Mouse (Mus musculus): ENCODE measurements around the gene Serinc3.
A peak's percentile ranks its signal among the peaks of the same experiment; 100 is the strongest.
"Not testable (repeated sequence)": the region's sequence is repeated elsewhere in the genome, so short reads cannot be mapped to it uniquely, and the experiment has no call there.

Gene Serinc3

GRCm38 (mm10) chr2:163662698-163663221 lies 17.8 kb upstream of the Serinc3 start:
- DNase-seq: peak; percentile 43 to 58

- no peak for DNase-seq
Observed at GRCm38 (mm10) chr2:163662076-163662475, 17.1 kb upstream of the Serinc3 start.

- no peak for DNase-seq
Observed at GRCm38 (mm10) chr2:163661371-163661850, 16.5 kb upstream of the Serinc3 start.

GRCm38 (mm10) chr2:163660103-163660701 lies 15.3 kb upstream of the Serinc3 start:
- DNase-seq: no peak

GRCm38 (mm10) chr2:163659431-163659830 lies 14.5 kb upstream of the Serinc3 start:
- DNase-seq: peak; percentile 28 to 45

- no peak for DNase-seq
Observed at GRCm38 (mm10) chr2:163658941-163659340, 14.0 kb upstream of the Serinc3 start.

GRCm38 (mm10) chr2:163657975-163658886 lies 13.3 kb upstream of the Serinc3 start, which contains the start of gene Pkig:
Gene Pkig, plus strand, starts transcription at chr2:163658386.
- peak; percentile 80 to 82 for DNase-seq

- DNase-seq: no peak
Observed at GRCm38 (mm10) chr2:163657486-163657885, 12.6 kb upstream of the Serinc3 start.

GRCm38 (mm10) chr2:163655699-163656098 lies 10.8 kb upstream of the Serinc3 start:
- not testable (repeated sequence) for DNase-seq

- DNase-seq: no peak
Observed at GRCm38 (mm10) chr2:163646461-163647080, 1.6 kb upstream of the Serinc3 start.

- peak in 1 of 2 experiments; percentile 33 for DNase-seq
Observed at GRCm38 (mm10) chr2:163645700-163646460, 949 bp upstream of the Serinc3 start.

GRCm38 (mm10) chr2:163644047-163644446 lies 884 bp downstream of the Serinc3 start:
- DNase-seq: no peak

GRCm38 (mm10) chr2:163643576-163643971 lies 1.4 kb downstream of the Serinc3 start:
- no peak for DNase-seq

GRCm38 (mm10) chr2:163642685-163643575 lies 2.0 kb downstream of the Serinc3 start:
- DNase-seq: peak; percentile 71 to 80

GRCm38 (mm10) chr2:163641681-163642080 lies 3.2 kb downstream of the Serinc3 start:
- no peak for DNase-seq

GRCm38 (mm10) chr2:163640493-163640892 lies 4.4 kb downstream of the Serinc3 start:
- DNase-seq: no peak

- no peak for DNase-seq
Observed at GRCm38 (mm10) chr2:163637655-163638266, 7.2 kb downstream of the Serinc3 start.

- no peak for DNase-seq
Observed at GRCm38 (mm10) chr2:163636057-163636456, 8.9 kb downstream of the Serinc3 start.

GRCm38 (mm10) chr2:163634211-163634610 lies 10.7 kb downstream of the Serinc3 start:
- DNase-seq: no peak

- no peak for DNase-seq
Observed at GRCm38 (mm10) chr2:163631715-163632114, 13.2 kb downstream of the Serinc3 start.

GRCm38 (mm10) chr2:163631223-163631622 lies 13.7 kb downstream of the Serinc3 start:
- DNase-seq: no peak

Measured in spleen, adult 18-20 months (tissue).